Mouse (Mus musculus) cerebellum, postnatal 10 days (tissue): Measurements from ENCODE around the gene Pbx1.

ENCODE experiments used
- DNase-seq, 2 experiments: peaks; one replicate each; pipeline ENCODE4 v3.0.0; 2021; ENCODE audit warnings: mixed read lengths in 2 of 2

Gene Pbx1

GRCm38 (mm10) chr1:168341368-168341767 is 90.7 kb downstream of the Pbx1 start:
- no peak for DNase-seq

DNA sequence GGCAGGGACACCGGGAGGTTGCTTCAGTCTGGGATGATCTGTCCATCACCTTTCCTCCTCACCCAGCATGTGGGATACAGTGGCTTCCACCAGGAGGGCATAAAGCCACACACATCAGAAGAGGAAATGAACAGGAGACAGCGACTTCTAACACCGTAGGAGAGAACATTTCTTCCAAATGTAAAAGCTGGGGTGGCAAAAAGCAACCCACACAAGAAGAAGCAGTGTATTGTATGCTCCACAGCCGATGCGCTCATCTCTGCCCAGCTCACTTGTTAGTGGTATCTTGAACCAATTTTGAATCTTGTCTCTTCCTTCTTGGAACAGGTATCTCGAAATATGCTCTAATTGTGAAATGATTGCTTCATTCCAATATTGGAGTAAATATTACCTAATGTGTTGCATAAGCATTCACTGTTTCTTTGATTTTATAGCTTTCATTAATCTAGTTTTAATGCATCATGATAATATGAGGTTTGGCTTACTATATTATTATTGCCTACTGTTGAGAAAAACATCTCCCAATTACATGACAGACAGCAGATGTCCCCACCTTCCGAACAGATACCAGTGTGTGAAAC is 95.7 kb downstream of the Pbx1 start:
- DNase-seq, result no peak

DNA sequence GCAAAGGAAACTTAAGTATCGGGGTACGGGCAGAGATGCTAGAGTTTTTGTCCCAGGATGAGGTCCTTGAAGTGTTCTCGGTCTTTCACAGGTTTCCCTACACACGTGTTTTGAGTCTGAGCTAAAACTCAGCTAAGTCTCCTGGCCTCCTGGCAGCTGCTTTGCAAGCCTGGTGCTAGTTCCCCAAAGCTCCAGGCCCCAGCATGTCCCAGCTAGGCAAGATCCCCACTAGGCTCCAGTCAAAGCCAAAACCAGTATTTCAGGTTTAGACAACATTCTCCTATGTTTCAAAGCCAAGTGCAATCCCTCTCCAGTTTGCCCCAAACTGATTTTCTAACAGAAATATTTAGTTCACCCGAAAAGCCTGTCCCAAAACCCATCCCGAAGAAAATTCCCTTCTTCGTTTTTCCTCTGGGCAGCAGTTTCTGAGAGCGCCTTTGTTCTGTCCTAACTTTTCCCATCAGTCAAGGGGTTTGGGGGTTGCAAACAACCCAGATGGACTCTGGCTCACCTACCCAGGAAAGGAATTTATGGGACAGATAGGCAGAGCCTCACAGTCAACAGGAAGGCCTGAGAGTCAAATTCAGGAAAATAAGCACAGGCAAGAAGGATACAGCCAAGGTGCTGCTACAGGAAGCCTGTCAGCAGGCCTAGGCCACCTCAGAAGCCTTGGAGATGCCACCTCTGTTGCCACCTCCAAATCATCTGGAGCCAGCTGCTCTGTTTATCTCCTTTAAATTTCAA is 97.1 kb downstream of the Pbx1 start:
- DNase-seq, result no peak

DNA sequence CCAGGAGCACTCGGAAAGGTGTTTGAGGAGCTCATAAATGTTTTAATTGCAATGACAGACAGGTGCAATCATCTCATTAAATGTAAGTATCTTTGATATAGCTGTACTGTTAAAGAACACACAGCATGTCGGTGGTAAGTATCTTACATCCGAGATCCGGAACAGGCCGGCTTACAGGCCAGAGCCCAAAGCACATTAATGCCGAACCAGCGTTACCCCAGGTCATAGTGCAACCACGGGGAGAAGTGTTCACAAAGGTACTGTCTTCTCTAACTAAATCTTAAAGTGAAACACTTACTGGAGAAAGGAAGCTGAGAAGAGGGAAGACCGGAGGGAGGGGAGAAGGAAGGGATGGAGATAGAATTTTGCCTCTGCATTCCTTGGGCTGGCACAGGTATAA is 100.0 kb downstream of the Pbx1 start:
- no peak for DNase-seq

DNA sequence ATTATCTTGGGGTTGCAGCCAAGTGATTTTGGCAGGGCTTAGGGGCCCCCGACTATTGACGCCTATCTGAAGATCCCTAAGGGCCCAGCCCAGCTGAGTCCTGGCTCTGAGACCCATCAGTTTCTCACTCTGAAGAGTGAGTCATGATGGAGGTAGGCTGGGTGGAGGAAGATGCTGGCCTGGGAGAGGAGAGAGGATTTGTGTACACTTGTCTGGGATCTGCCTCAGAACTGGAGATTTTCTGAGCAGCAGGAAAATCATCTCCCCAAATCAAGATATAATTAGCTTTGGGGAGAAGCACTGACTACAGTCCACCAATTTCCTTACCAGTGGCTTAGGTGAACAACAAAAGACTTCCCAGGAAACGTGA is 103.8 kb downstream of the Pbx1 start:
- no peak for DNase-seq

- DNase-seq, result peak; percentile 58 to 68
These were observed 104.5 kb downstream of the Pbx1 start for GRCm38 (mm10) chr1:168327405-168328235.

GRCm38 (mm10) chr1:168325786-168326185 is 106.3 kb downstream of the Pbx1 start:
- no peak for DNase-seq

DNA sequence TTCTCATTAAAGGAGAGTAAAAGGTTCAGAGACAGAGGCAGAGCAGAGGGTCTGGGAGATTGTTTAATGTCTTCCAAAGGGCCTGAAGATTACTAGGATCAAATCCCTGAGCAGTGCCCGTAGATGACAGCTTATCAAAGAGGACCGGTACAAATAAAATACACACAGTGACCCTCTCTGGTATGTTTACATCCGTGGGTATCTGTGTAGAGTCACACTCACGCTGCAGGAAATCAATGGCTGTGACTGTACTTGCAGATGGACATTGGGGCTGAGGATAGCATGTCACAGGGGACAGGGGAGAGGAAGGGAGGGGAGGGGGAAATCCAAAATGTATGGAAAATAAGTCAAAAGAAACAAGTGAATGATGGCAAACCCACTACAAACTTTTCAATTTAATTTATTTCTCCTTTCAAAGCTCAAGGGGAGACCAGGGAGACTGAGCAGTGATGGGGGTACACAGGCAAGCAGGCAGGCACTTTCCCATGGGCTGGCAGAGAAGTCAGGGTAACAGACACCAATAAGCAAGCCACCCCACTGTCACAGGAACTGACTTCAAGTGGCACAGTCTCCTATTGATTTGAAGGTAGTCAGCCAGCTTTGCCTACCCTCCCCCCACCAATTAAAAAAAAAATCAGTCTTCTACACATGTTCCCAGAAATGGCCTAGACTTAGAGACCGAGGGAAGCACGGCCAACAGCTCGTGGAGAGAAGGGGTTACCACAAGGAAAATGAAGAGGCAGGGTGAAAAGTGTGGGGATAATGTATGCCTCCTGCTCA is 107.6 kb downstream of the Pbx1 start:
- no peak for DNase-seq

GRCm38 (mm10) chr1:168323436-168324108 is 108.5 kb downstream of the Pbx1 start:
- DNase-seq, result no peak

- DNase-seq, result peak; percentile 58 to 63
These were observed 109.2 kb downstream of the Pbx1 start for GRCm38 (mm10) chr1:168322892-168323291.

- DNase-seq, result no peak
These were observed 112.4 kb downstream of the Pbx1 start for GRCm38 (mm10) chr1:168319695-168320094.

DNA sequence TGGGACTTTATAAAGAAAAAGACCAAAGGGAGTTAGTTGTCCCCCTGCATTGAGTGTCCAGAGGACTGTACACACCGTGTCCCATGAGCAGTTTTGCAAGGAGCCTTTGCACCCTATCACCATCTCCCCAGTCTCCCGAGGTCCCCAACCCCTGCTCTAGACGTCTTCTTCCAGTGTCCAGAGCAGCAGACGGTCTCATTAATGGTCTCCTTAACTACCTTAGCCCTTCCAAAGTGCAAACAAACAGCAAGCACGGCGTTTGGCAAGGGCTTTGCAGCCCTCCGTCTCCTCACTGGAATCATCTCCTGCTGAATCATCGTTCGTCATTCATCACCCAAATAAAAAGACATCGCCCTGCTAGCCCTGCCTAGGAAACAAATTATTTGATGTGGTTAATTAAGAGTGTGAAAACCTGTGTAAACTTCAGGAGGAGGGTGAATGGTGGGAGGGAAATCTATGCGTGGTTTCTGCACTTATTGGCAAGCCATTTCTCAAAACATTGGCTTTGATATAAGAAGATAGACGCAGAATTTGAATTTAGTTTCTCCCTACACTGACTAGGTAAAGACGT is 113.1 kb downstream of the Pbx1 start:
- no peak for DNase-seq

GRCm38 (mm10) chr1:168313772-168314171 is 118.3 kb downstream of the Pbx1 start:
- no peak for DNase-seq

DNA sequence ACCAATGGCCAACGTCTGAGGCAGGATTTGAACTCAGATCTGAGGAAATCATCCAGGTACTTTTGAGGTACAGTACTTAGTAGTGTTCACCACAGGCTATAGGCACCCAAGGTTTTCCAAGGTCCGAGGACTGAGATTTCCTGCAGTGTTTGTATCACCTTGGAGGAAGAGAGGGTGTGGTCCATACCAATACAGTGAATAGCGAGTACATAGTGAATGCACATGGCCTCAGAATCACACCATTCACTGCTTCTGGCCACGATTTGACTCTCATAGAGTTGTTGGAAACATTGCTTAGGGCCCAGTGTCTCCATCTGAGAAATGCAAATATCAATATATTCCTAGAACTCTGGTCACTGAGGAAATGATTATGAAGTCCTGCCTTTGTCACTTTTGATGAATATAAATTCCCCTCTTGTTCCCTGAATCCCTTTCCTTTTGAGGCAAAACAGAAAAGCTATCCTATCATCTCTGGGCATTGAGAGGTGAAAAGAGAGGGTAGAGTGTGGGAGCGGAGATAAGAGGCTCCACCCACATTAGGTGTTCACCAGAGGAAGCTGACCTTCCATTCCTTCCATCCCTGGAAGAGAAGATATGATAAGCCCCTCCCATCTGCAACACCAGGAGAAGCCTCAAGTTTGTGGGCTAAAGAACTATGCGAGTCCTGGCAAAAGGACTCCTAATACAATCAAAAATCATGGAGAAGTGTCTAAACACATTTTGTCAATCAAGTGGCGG is 119.2 kb downstream of the Pbx1 start:
- DNase-seq, result no peak

DNA sequence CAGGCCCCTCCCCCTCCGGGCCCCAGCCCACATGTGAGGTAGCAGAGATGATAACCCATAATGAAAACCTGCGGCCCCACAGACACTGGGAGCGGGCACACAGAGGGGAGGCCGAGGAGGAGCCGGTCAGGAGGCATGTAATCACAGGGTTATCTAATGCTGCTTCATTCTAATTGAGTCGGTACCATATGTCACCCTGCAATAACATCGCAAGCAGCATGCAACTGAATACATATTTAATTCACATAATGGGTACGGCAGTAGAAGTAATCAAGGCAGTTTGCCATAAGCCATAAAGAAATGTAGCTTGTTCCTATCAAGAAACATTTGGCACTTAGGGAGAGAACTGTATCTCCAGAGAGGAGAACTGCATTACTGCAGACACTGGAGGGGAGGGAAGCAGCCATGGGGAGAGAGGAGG is 123.0 kb downstream of the Pbx1 start:
- peak in 1 of 2 experiments; percentile 24 for DNase-seq

DNA sequence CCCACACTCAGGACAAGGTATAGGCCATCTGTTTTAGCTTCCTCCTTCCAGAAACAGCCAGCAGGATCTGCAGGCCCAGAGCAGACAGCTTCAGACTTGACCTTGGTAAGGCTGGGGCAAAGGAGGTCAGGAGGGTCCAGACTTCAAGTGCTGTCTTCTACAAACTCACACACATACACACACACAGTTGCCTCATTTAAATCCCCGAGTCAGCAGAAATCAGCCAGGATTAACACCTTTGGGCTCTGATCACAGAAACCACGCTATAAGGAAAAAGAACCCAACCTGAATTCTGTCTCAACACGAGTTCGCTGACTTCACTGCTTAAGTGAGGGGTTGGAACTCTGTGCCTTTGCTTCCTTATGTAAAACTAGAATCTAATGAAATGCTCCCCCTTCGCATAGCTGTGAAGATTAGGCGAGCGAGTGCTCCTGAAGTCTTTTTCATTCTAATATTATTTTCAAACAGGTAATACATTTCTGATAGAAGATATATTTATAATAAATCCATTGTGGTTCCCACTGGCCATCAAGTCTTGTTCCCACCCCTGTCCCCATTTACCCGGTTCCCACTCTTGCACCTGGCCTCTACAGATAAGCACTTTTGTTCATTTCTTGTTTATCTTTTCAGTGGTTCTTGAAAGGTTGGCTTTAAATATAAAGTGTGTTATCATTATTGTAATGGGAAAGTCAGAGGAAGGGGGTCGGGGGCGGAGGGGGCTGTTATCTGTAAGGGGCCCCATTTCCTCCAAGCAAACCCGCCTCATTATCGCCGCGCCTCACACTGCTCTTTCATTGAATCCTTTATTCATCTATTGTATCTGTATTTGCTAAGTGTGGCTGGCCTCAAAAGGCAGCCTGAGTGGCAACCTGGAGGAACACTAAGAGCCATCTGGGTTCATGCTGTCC is 124.5 kb downstream of the Pbx1 start:
- no peak for DNase-seq

DNA sequence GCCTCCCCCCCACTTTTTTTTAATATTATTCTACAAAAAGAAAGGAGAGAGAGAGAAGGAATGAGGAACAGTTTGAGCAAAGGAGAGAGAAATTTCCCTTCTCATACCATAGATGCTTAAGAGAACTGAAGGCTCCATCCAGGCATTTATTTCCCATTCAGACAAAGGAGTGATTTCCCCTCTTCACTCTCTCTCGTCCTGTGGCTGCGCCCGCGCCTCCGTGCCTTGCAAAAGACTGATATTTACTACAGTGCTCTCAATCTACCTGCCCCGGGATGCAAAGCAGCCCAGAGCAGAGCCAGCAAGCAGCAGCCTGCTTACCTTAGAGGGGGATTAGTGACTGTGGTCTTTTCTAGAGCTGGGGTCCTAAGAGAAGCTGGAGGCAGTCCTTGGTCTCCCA is 131.6 kb downstream of the Pbx1 start:
- no peak for DNase-seq

GRCm38 (mm10) chr1:168299928-168300365 is 132.1 kb downstream of the Pbx1 start:
- DNase-seq, result peak; percentile 27 to 48

GRCm38 (mm10) chr1:168299181-168299580 is 132.9 kb downstream of the Pbx1 start:
- no peak for DNase-seq

- DNase-seq, result no peak
These were observed 135.8 kb downstream of the Pbx1 start for GRCm38 (mm10) chr1:168296290-168296689.
